Mouse (Mus musculus) liver, embryonic 11.5 days (tissue): ENCODE data around the gene Phactr3. TPM values are rescaled to one million over a fixed set of nuclear protein-coding genes. Genes with fewer than 3 reads are reported as not detected.
"Not testable (repeated sequence)": the region's sequence is repeated elsewhere in the genome, so short reads cannot be mapped to it uniquely, and the experiment has no call there.

Experiments
- ATAC-seq: fragments of 200-750 bp; cut with Nextera tagmentation; replicated peaks from 2 replicates; pipeline ENCODE4 v1.8.0; 2017; ENCODE audit warnings: moderate number of reproducible peaks, mild to moderate bottlenecking, moderate TSS enrichment, moderate library complexity; ENCODE audit not compliant: low FRiP score
- DNase-seq: peaks from one replicate; pipeline ENCODE4 v3.0.0-alpha.2; 2017; ENCODE audit warnings: low spot score
- H3K27ac ChIP-seq: fragments of 300-500 bp; sonication (generic); 2 replicates; pipeline ENCODE4 v1.5.1; 2014; ENCODE audit warnings: mild to moderate bottlenecking, low read depth, low read length, control low read depth
- H3K27me3 ChIP-seq: fragments of 300-500 bp; sonication (generic); replicated peaks from 2 replicates; pipeline ENCODE4 v1.6.1; 2014; ENCODE audit warnings: low read length, mixed read lengths; ENCODE audit not compliant: control insufficient read depth, insufficient read depth
- H3K36me3 ChIP-seq: fragments of 300-500 bp; sonication (generic); 2 replicates; pipeline ENCODE4 v1.6.1; 2014; ENCODE audit warnings: mild to moderate bottlenecking, low read length, moderate library complexity, mixed read lengths; ENCODE audit not compliant: control insufficient read depth, insufficient read depth
- H3K4me1 ChIP-seq: fragments of 300-500 bp; sonication (generic); replicated peaks from 2 replicates; pipeline ENCODE4 v1.6.1; 2014; ENCODE audit warnings: low read length, mixed read lengths; ENCODE audit not compliant: control insufficient read depth, insufficient read depth
- H3K4me2 ChIP-seq: fragments of 300-500 bp; sonication (generic); 2 replicates; pipeline ENCODE4 v1.6.1; 2014; ENCODE audit warnings: mild to moderate bottlenecking, control low read depth, moderate library complexity
- H3K4me3 ChIP-seq: fragments of 300-500 bp; sonication (generic); 2 replicates; pipeline ENCODE4 v1.5.1; 2014; ENCODE audit warnings: low read depth, low read length, control low read depth
- H3K9ac ChIP-seq: fragments of 300-500 bp; sonication (generic); 2 replicates; pipeline ENCODE4 v1.6.1; 2014; ENCODE audit warnings: low read depth, low read length, control low read depth
- H3K9me3 ChIP-seq: fragments of 300-500 bp; sonication (generic); 2 replicates; pipeline ENCODE4 v1.6.1; 2016; ENCODE audit warnings: low read length, inconsistent platforms, mixed read lengths; ENCODE audit not compliant: control insufficient read depth
- WGBS: fragments of 180-500 bp; shearing (Covaris S2); extraction: QIAGEN DNeasy Blood & Tissue Kit; methylation state at CpG from one replicate; pipeline ENCODE4 v1.1.7; 2014; 5-methylcytosine and 5-hydroxymethylcytosine counted together
- polyA plus RNA-seq: library from polyadenylated mRNA; unstranded; fragments of >200 nt; fragmentation: Nextera tagmentation; extraction: Ambion mirVana; gene quantifications from 2 replicates; pipeline ENCODE4 v1.2.1, GENCODE M21; 2014

The Phactr3 gene
- polyA plus RNA-seq, result 0.43 and 0.90 TPM in 2 replicates

DNA sequence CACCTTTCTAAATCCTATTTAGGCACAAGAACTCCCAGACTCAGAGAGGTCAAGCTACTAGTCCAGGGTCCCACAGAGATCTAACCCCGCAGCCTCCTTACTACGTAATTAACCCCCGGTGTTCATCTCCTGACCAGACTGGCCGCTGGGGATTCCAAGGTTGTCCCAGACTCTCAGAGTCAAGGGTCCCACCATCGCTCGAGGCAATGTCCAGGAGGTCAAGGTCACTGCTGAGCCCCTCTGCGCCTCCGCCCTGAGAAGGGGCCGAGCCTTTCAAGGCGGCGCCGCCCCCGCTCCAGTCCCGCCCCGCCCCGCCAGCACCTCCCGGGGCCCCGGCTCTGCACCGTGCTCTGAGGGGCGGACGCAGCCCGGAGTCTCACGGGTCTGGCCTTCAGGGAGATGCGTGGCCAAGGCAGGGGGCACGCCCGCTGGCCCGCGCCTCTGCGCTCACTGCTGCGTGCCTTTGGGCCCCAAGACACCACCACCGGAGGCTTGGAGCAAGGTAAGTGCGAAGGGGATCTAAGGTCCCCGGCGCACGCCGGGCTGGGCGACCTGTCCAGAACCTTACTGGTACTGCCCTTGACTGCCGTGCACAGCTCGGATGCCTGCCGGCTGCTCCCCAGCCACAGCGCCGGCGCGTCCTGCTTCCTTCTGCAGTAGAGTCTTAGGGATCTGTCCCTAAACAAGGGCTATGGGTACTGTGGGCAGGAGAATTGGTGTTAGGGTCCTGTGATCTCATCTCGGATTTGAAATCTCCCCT lies at the start of gene Phactr3:
Gene Phactr3 (plus strand): TSS at position 175 of the 760 bp plus-strand sequence.
- Histone ChIP-seq H3K9me3 (no peaks in the 10 kb centered on the region), H3K4me2 (peak within 1 kb of the TSS; percentile 63), H3K4me3 (peak within 1 kb of the TSS; percentile 46), H3K27ac (no peak within 1 kb of the TSS), H3K27me3 (peaks cover 22% of the 10 kb centered on the region), H3K36me3 (no peaks in the 10 kb centered on the region), H3K9ac (no peak within 1 kb of the TSS), H3K4me1 (no peaks in the 10 kb centered on the region)
- DNase-seq (peak; percentile 34), ATAC-seq (peak; percentile 37)
- WGBS, result 4% methylated on average over 45 of the region's 45 CpGs

- 0% methylated on average over 2 of the region's 14 CpGs for WGBS
- H3K4me3 ChIP-seq, result peak within 1 kb of the TSS; percentile 43
- H3K9me3 ChIP-seq, H3K9ac ChIP-seq, ATAC-seq, H3K36me3 ChIP-seq, H3K27me3 ChIP-seq, DNase-seq, H3K4me1 ChIP-seq, H3K27ac ChIP-seq: not testable (repeated sequence)
- H3K4me2 ChIP-seq, result peak within 1 kb of the TSS; percentile 51
Measured at GRCm38 (mm10) chr2:178078166-178078717, 40.5 kb upstream of the Phactr3 start, which contains the start of gene Zfp931. Zfp931 (minus strand) TSS chr2:178078476.

DNA sequence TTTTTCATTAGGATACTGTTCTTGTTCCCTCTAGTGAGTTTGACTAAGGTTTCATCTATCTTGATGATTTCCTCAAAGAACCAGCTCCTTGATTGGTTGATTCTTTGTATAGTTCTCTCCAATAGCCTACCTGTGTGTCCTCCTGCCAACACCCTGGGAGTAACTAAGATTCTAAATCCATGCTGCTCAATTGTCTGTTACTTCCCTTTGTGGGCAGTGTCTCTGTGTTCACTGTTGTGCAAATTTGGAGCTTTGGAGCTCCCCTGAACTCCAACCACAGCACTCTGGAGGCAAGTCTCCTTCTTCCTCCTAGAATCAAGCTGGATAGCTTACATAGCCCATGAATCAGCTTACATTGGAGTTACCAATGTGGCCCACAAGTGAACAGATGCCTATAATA lies 29.2 kb upstream of the Phactr3 start:
- Histone ChIP-seq H3K9ac (no peak overlapping the region), H3K27ac (no peak overlapping the region), H3K4me3 (no peak overlapping the region), H3K4me1 (no peaks in the 10 kb centered on the region), H3K36me3 (no peaks in the 10 kb centered on the region), H3K4me2 (no peak overlapping the region), H3K9me3 (no peaks in the 10 kb centered on the region), H3K27me3 (no peaks in the 10 kb centered on the region)
- ATAC-seq (no peak), DNase-seq (no peak)

DNA sequence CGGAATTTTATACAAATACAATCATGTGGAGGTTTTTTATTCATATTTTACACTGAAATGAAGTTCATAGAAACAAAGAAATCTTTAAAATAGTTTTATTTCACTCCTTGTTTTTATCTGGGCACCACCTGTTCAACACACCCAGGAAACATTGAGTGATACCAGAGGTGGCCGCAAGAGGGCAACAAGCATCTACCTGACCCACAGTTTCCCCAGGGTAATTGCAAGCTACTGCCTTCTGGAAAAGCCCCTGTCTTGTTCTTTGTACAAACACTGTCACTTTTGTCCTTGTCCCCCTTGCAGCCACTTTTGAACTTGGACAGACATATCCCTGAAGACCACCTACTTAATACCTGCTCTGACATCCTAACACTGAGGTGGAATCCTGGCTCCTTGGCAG lies 20.8 kb upstream of the Phactr3 start:
- Histone ChIP-seq H3K4me2 (no peak overlapping the region), H3K36me3 (no peaks in the 10 kb centered on the region), H3K27me3 (no peaks in the 10 kb centered on the region), H3K9me3 (no peaks in the 10 kb centered on the region), H3K4me3 (no peak overlapping the region), H3K9ac (no peak overlapping the region), H3K27ac (no peak overlapping the region), H3K4me1 (no peaks in the 10 kb centered on the region)
- ATAC-seq (no peak), DNase-seq (peak; percentile 40)
- WGBS, result 16% methylated on average over 2 of the region's 2 CpGs

- H3K4me2 ChIP-seq, result no peak overlapping the region
- ATAC-seq, result peak; percentile 62; the same call in 1 of the 2 replicates
- WGBS, result 14% methylated on average over 7 of the region's 7 CpGs
Measured at GRCm38 (mm10) chr2:178101957-178102356, 16.8 kb upstream of the Phactr3 start.

GRCm38 (mm10) chr2:178117946-178118345 lies 829 bp upstream of the Phactr3 start:
- H3K27me3 ChIP-seq, result peaks cover 22% of the 10 kb centered on the region

More at GRCm38 (mm10) chr2:178101957-178102356, 16.8 kb upstream of the Phactr3 start:
- Histone ChIP-seq H3K36me3 (no peaks in the 10 kb centered on the region), H3K9ac (no peak overlapping the region), H3K4me3 (no peak overlapping the region), H3K9me3 (no peaks in the 10 kb centered on the region), H3K27ac (no peak overlapping the region), H3K27me3 (no peaks in the 10 kb centered on the region), H3K4me1 (no peaks in the 10 kb centered on the region)
- DNase-seq, result peak; percentile 40

DNA sequence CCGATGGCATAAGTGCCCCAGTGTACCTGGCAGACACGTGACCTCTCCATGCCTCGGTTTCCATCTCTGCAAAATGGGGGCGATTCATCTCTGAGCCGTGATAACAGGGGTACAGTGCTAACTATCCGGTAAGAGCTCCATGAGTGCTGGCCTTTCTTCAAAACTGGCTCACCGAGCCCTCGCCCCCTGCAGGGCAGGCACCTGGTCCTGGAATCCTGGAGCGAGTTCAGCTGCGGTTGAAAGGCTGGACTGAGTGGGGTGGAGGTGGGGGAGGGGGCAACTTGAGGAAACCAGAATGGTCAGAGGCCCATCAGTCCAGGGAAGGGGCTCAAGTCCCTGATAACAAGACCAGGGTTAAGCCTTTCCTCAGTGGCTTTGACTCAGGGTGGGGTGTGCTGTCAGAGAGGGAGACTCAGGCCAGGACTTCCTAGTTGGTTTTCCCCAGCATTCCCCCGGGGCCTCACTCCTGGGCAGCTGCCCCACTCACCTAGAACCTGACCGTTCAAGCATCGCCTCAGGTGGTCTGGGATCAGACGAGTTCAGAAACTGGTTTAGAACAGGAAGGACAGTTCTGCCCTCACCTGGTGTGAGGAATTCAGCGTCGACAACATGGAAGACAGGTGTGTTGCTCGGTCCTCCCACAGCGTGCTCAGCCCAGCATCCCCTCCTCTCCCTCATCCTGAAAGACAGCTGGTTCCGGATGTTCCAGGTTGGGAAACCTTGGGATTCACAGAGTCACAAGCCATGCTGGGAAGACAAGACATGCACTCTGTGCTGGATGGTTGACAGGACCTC lies 983 bp downstream of the Phactr3 start:
- DNase-seq (peak; percentile 31), ATAC-seq (0 out of 2 replicates have a peak, but pooled peaks have one; percentile 7)
- Histone ChIP-seq H3K4me3 (peak overlapping the region; percentile 46; the same call in 1 of the 2 replicates), H3K4me1 (no peaks in the 10 kb centered on the region), H3K9ac (no peak overlapping the region), H3K36me3 (no peaks in the 10 kb centered on the region), H3K4me2 (peak overlapping the region; percentile 63), H3K9me3 (no peaks in the 10 kb centered on the region), H3K27ac (no peak overlapping the region), H3K27me3 (peaks cover 22% of the 10 kb centered on the region)
- WGBS, result 21% methylated on average over 19 of the region's 19 CpGs

More at GRCm38 (mm10) chr2:178117946-178118345, 829 bp upstream of the Phactr3 start:
- DNase-seq (peak; percentile 36), ATAC-seq (no peak)
- H3K9ac ChIP-seq, result no peak overlapping the region
- H3K4me2 ChIP-seq, result no peak overlapping the region
- no peak overlapping the region for H3K4me3 ChIP-seq
- no peaks in the 10 kb centered on the region for H3K36me3 ChIP-seq
- H3K9me3 ChIP-seq, result no peaks in the 10 kb centered on the region
- H3K4me1 ChIP-seq, result no peaks in the 10 kb centered on the region
- WGBS, result 24% methylated on average over 12 of the region's 12 CpGs
- H3K27ac ChIP-seq, result no peak overlapping the region

- ATAC-seq (no peak), DNase-seq (peak; percentile 22)
- Histone ChIP-seq H3K9ac (no peak overlapping the region), H3K27ac (no peak overlapping the region), H3K4me3 (no peak overlapping the region), H3K4me2 (no peak overlapping the region), H3K9me3 (no peaks in the 10 kb centered on the region), H3K4me1 (no peaks in the 10 kb centered on the region), H3K36me3 (no peaks in the 10 kb centered on the region), H3K27me3 (peaks cover 22% of the 10 kb centered on the region)
Measured at GRCm38 (mm10) chr2:178120356-178120645, 1.5 kb downstream of the Phactr3 start.
